8 mouse cellular contexts compared by ENCODE assay signal in genomic region chr15:36360694-36361521, GRCm38 (mm10).
DNase-seq lines count a peak whose midpoint lies in the region; ATAC-seq and TF ChIP-seq lines count a peak whose summit lies in the region.
"Had no signal": no experiment of that assay in that cellular context is flagged by ENCODE, and none has a peak within 500 bp of the region (broad histone marks: within the 10 kb centered on the region; RNA-seq: fewer than 3 reads in every experiment).

No protein-coding gene starts in this region.

- TF ChIP-seq CTCF in heart, postnatal 0 days (IDR thresholded peaks at IDR 0.05; ENCODE audit: low read depth), result no peak
- TF ChIP-seq CTCF in spleen, adult 2 months (IDR thresholded peaks at IDR 0.05; ENCODE audit: extremely low read depth, insufficient read depth, insufficient read length, insufficient replicate concordance), result no peak

- no peak overlapping the region for H3K9ac ChIP-seq in midbrain, embryonic 15.5 days
- H3K9ac ChIP-seq in midbrain, embryonic 14.5 days (replicated peaks; ENCODE audit: low read length), result no peak overlapping the region
- no peak overlapping the region for H3K9ac ChIP-seq in heart, postnatal 0 days (replicated peaks; ENCODE audit: low read depth, low read length)
- H3K9ac ChIP-seq: midbrain, embryonic 12.5 days had no signal

- ATAC-seq in midbrain, embryonic 15.5 days (replicated peaks), result peak; percentile 77
- no peak for ATAC-seq in midbrain, embryonic 14.5 days (ENCODE audit: low FRiP score, low TSS enrichment)
- 0 out of 2 replicates have a peak, but pooled peaks have one; percentile 17 for ATAC-seq in heart, postnatal 0 days (ENCODE audit: insufficient read depth, low read depth)

- no peak overlapping the region for H3K4me2 ChIP-seq in midbrain, embryonic 15.5 days
- H3K4me2 ChIP-seq in midbrain, embryonic 14.5 days (ENCODE audit: low read length), result no peak overlapping the region
- H3K4me2 ChIP-seq in heart, postnatal 0 days (ENCODE audit: low read depth, low read length), result no peak overlapping the region
- H3K4me2 ChIP-seq: midbrain, embryonic 12.5 days had no signal

- TF ChIP-seq EP300 in heart, postnatal 0 days (IDR thresholded peaks at IDR 0.05; ENCODE audit: low read depth), result no peak

- no peak for TF ChIP-seq POLR2A in spleen, adult 2 months (IDR thresholded peaks at IDR 0.05; ENCODE audit: low read depth, low read length)

- no peaks in the 10 kb centered on the region for H3K27me3 ChIP-seq in midbrain, embryonic 15.5 days (replicated peaks)
- H3K27me3 ChIP-seq in midbrain, embryonic 14.5 days (ENCODE audit: control insufficient read depth, insufficient read depth, low read length), result no peaks in the 10 kb centered on the region
- no peaks in the 10 kb centered on the region for H3K27me3 ChIP-seq in heart, postnatal 0 days (ENCODE audit: control insufficient read depth, insufficient read depth, low read length)
- no peaks in the 10 kb centered on the region for H3K27me3 ChIP-seq in spleen, adult 2 months (ENCODE audit: control insufficient read depth, insufficient read depth, low read length)

- 0 out of 2 replicates have a peak overlapping the region, but pooled peaks have one; percentile 44 for H3K27ac ChIP-seq in midbrain, embryonic 15.5 days
- no peak overlapping the region for H3K27ac ChIP-seq in midbrain, embryonic 14.5 days (replicated peaks; ENCODE audit: low read depth, low read length)
- peak overlapping the region; percentile 26 for H3K27ac ChIP-seq in heart, postnatal 0 days (ENCODE audit: low read depth)
- peak overlapping the region; percentile 70; the same call in 1 of the 2 replicates for H3K27ac ChIP-seq in spleen, adult 2 months (ENCODE audit: insufficient read depth, low read length)
- H3K27ac ChIP-seq: midbrain, embryonic 12.5 days had no signal

- H3K9me3 ChIP-seq in midbrain, embryonic 15.5 days, result no peaks in the 10 kb centered on the region
- H3K9me3 ChIP-seq in midbrain, embryonic 14.5 days (ENCODE audit: control insufficient read depth, low read length), result no peaks in the 10 kb centered on the region
- H3K9me3 ChIP-seq in heart, postnatal 0 days (replicated peaks; ENCODE audit: control insufficient read depth, low read length), result no peaks in the 10 kb centered on the region
- H3K9me3 ChIP-seq: midbrain, embryonic 12.5 days had no signal

- no peak overlapping the region for H3K4me3 ChIP-seq in midbrain, embryonic 15.5 days
- no peak overlapping the region for H3K4me3 ChIP-seq in midbrain, embryonic 14.5 days (replicated peaks; ENCODE audit: low read depth, low read length)
- no peak overlapping the region for H3K4me3 ChIP-seq in heart, postnatal 0 days (ENCODE audit: low read depth, low read length)
- no peak overlapping the region for H3K4me3 ChIP-seq in spleen, adult 2 months (ENCODE audit: extremely low read depth, insufficient read depth, insufficient read length)
- H3K4me3 ChIP-seq: midbrain, embryonic 12.5 days had no signal

- H3K36me3 ChIP-seq in midbrain, embryonic 15.5 days (replicated peaks), result no peaks in the 10 kb centered on the region
- H3K36me3 ChIP-seq in midbrain, embryonic 14.5 days (ENCODE audit: control insufficient read depth, insufficient read depth, low read length), result no peaks in the 10 kb centered on the region
- no peaks in the 10 kb centered on the region for H3K36me3 ChIP-seq in heart, postnatal 0 days (replicated peaks; ENCODE audit: control insufficient read depth, insufficient read depth, low read length)
- no peaks in the 10 kb centered on the region for H3K36me3 ChIP-seq in spleen, adult 2 months (ENCODE audit: control insufficient read depth, insufficient read depth, low read length)
- H3K36me3 ChIP-seq: midbrain, embryonic 12.5 days had no signal

- 66% methylated on average over 14 of the region's 14 CpGs for WGBS in midbrain, embryonic 15.5 days
- WGBS in midbrain, embryonic 14.5 days, result 61% methylated on average over 14 of the region's 14 CpGs
- 62% methylated on average over 14 of the region's 14 CpGs for WGBS in heart, postnatal 0 days
- WGBS in spleen, adult 2 months, result 56% methylated on average over 14 of the region's 14 CpGs

- DNase-seq in midbrain, embryonic 14.5 days, result no peak
- peak; percentile 89 for DNase-seq in c-Kit-positive CD71-positive TER-119-positive erythroid progenitor cells, embryonic 14.5 days (ENCODE audit: low spot score)
- DNase-seq in heart, postnatal 0 days (ENCODE audit: low spot score), result no peak
- no peak for DNase-seq in spleen, adult 2 months (ENCODE audit: low read depth in 1 of 2, low spot score in 2 of 2)
- DNase-seq in urinary bladder, adult 18-20 months (ENCODE audit: low spot score in 2 of 2), result no peak
- no peak for DNase-seq in right cerebral cortex, adult 18-20 months

- peaks cover 2% of the 10 kb centered on the region; the same call in 1 of the 2 replicates for H3K4me1 ChIP-seq in midbrain, embryonic 15.5 days
- H3K4me1 ChIP-seq in midbrain, embryonic 14.5 days (ENCODE audit: control insufficient read depth, insufficient read depth, low read length), result 0 out of 2 replicates have a peak, but pooled peaks cover 5% of the 10 kb centered on the region
- no peaks in the 10 kb centered on the region for H3K4me1 ChIP-seq in heart, postnatal 0 days (ENCODE audit: control insufficient read depth, insufficient read depth)
- peaks cover 6% of the 10 kb centered on the region; the same call in 1 of the 2 replicates for H3K4me1 ChIP-seq in spleen, adult 2 months (ENCODE audit: control insufficient read depth, insufficient read depth, insufficient read length)
